Mouse (Mus musculus): ENCODE data around the gene Atad2b.
A peak's percentile ranks its signal among the peaks of the same experiment; 100 is the strongest.
"Not testable (repeated sequence)": the region's sequence is repeated elsewhere in the genome, so short reads cannot be mapped to it uniquely, and the experiment has no call there.

Atad2b gene

GRCm38 (mm10) chr12:4910496-4910895 is 6.7 kb upstream of the Atad2b start:
- not testable (repeated sequence) for DNase-seq (ENCODE audit: low read depth)

- peak; percentile 15 for DNase-seq (ENCODE audit: low read depth)
Observed at GRCm38 (mm10) chr12:4911716-4912115, 5.4 kb upstream of the Atad2b start.

GRCm38 (mm10) chr12:4914441-4914840 is 2.7 kb upstream of the Atad2b start:
- no peak for DNase-seq (ENCODE audit: low read depth)

- no peak for DNase-seq (ENCODE audit: low read depth)
Observed at GRCm38 (mm10) chr12:4914944-4915343, 2.2 kb upstream of the Atad2b start.

GRCm38 (mm10) chr12:4917805-4918591 is 845 bp downstream of the Atad2b start:
- DNase-seq (ENCODE audit: low read depth): peak; percentile 71

- DNase-seq (ENCODE audit: low read depth): no peak
Observed at GRCm38 (mm10) chr12:4928197-4928596, 11.0 kb downstream of the Atad2b start.

- no peak for DNase-seq (ENCODE audit: low read depth)
Observed at GRCm38 (mm10) chr12:4930820-4931548, 13.8 kb downstream of the Atad2b start.

- DNase-seq (ENCODE audit: low read depth): no peak
Observed at GRCm38 (mm10) chr12:4952272-4952671, 35.1 kb downstream of the Atad2b start.

- DNase-seq (ENCODE audit: low read depth): no peak
Observed at GRCm38 (mm10) chr12:4953156-4953555, 36.0 kb downstream of the Atad2b start.

- peak; percentile 90 for DNase-seq (ENCODE audit: low read depth)
Observed at GRCm38 (mm10) chr12:4972939-4973338, 55.8 kb downstream of the Atad2b start.

GRCm38 (mm10) chr12:4978324-4978723 is 61.2 kb downstream of the Atad2b start:
- no peak for DNase-seq (ENCODE audit: low read depth)

GRCm38 (mm10) chr12:4996981-4997380 is 79.8 kb downstream of the Atad2b start:
- DNase-seq (ENCODE audit: low read depth): no peak

GRCm38 (mm10) chr12:5005338-5005737 is 88.2 kb downstream of the Atad2b start:
- DNase-seq (ENCODE audit: low read depth): no peak

GRCm38 (mm10) chr12:5005776-5006175 is 88.6 kb downstream of the Atad2b start:
- DNase-seq (ENCODE audit: low read depth): not testable (repeated sequence)

GRCm38 (mm10) chr12:5008638-5009037 is 91.5 kb downstream of the Atad2b start:
- not testable (repeated sequence) for DNase-seq (ENCODE audit: low read depth)

GRCm38 (mm10) chr12:5025226-5025861 is 108.2 kb downstream of the Atad2b start:
- no peak for DNase-seq (ENCODE audit: low read depth)

GRCm38 (mm10) chr12:5029035-5029434 is 111.9 kb downstream of the Atad2b start:
- DNase-seq (ENCODE audit: low read depth): peak; percentile 45

- DNase-seq (ENCODE audit: low read depth): no peak
Observed at GRCm38 (mm10) chr12:5038008-5038407, 120.9 kb downstream of the Atad2b start.

GRCm38 (mm10) chr12:5044141-5044540 is 127.0 kb downstream of the Atad2b start:
- no peak for DNase-seq (ENCODE audit: low read depth)

- DNase-seq (ENCODE audit: low read depth): no peak
Observed at GRCm38 (mm10) chr12:5048104-5048503, 131.0 kb downstream of the Atad2b start.

- no peak for DNase-seq (ENCODE audit: low read depth)
Observed at GRCm38 (mm10) chr12:5067590-5067989, 150.4 kb downstream of the Atad2b start.

GRCm38 (mm10) chr12:5070131-5070530 is 153.0 kb downstream of the Atad2b start:
- no peak for DNase-seq (ENCODE audit: low read depth)

GRCm38 (mm10) chr12:5073191-5073590 is 156.0 kb downstream of the Atad2b start:
- no peak for DNase-seq (ENCODE audit: low read depth)

Data from NIH3T3 (cell line).